Mouse (Mus musculus) heart, adult 2 months (tissue): ENCODE measurements around the gene D10Jhu81e.

ENCODE experiments used
- CTCF ChIP-seq: fragments of 200-600 bp; IDR thresholded peaks from 2 replicates; pipeline ENCODE4 v1.8.1; 2022; ENCODE audit warnings: antibody characterized with exemption, mild to moderate bottlenecking, moderate library complexity
- EP300 ChIP-seq: fragments of 200-500 bp; IDR thresholded peaks from 2 replicates; pipeline ENCODE4 v1.6.1; 2011; ENCODE audit warnings: low read depth, low read length, control low read depth; ENCODE audit not compliant: insufficient read depth

DNA sequence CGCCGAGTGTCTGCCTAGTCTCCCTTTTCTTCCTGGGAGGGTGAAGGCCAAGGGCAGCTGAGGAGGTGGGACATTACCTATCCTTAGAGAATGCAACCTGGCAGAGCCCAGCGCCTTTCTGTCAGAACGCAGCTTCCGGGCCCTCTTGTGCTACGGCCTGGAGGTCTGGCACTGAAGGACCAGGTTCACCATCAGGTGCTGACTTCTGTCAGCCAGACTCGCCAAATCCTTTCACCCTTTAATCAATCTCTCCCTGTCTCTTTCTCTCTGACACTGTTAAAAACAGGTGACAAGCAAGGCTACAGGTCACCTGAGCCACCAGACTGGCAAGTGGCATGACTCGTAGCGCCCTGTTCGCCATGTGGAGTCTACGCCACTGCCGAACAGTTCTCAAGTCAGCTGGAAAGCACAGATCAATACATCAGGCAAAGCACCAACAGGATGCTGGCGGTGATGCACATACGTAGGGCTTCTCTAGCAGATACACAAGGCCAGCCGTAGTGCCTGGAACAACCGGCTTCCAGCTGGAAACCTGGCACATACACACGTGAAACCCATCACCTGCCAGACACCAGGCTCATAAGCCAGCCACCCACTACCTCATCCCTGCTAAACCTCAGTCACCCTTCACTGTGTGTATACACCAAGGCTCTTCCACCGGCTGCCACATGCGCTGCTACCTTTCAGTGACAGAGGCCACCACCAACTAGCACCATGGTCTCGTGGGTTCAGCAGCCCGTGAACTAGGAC lies 4.2 kb downstream of the D10Jhu81e start:
- TF ChIP-seq CTCF (no peak), EP300 (no peak)
